Mouse (Mus musculus): ENCODE results near the gene Tmc4. TPM values are rescaled to one million over a fixed set of nuclear protein-coding genes. Genes with fewer than 3 reads are reported as not detected.

The Tmc4 gene
- polyA plus RNA-seq, 1 experiment = 16.4 TPM

DNA sequence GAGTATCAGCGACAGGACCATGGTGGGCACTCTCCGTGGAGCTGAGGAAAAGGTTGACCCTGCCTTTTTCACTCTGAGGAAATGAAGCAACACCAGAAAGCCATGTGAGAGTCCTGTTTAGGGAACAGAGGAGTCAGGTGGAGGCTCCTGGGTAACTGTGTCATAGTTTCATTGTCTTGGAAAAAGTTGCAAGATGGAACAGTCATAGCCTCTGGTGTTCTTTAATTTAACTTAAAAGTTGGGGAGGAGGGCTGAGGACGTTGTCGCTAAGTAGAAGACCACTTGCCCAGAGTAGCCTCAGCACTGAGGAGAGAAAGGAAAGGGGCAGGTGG lies 61.3 kb downstream of the Tmc4 start, which contains the start of gene Oscar:
Gene Oscar (minus strand): TSS at position 101 of the 332 bp plus-strand sequence.
- H3K9ac ChIP-seq (ENCODE audit: low read depth, poor library complexity, severe bottlenecking) = 0 out of 2 replicates have a peak within 1 kb of the TSS, but pooled peaks have one; percentile 84
- TF ChIP-seq CTCF (IDR thresholded peaks at IDR 0.05; ENCODE audit: low read depth, low read length) (no peak), POLR2A (IDR thresholded peaks at IDR 0.05; ENCODE audit: insufficient read depth, low read length) (no peak), EP300 (IDR thresholded peaks at IDR 0.05; ENCODE audit: insufficient read depth, low read depth, low read length) (no peak)
- no peaks in the 10 kb centered on the region for H3K4me1 ChIP-seq (ENCODE audit: control insufficient read depth, insufficient read depth, low read length)
- H3K27me3 ChIP-seq (ENCODE audit: control insufficient read depth, insufficient read depth, low read length, poor library complexity, severe bottlenecking) = no peaks in the 10 kb centered on the region
- no peaks in the 10 kb centered on the region for H3K9me3 ChIP-seq (replicated peaks; ENCODE audit: control insufficient read depth, insufficient read depth, low read length, poor library complexity, severe bottlenecking)
- H3K36me3 ChIP-seq (ENCODE audit: control insufficient read depth, insufficient read depth, low read length, poor library complexity, severe bottlenecking) = peaks cover 13% of the 10 kb centered on the region; the same call in 1 of the 2 replicates
- H3K27ac ChIP-seq (ENCODE audit: insufficient read depth, low read length) = no peak within 1 kb of the TSS
- peak within 1 kb of the TSS; percentile 25; the same call in 1 of the 2 replicates for H3K4me3 ChIP-seq (ENCODE audit: low read depth, low read length)

Other genes with a start within 250 kb of the Tmc4 start
- gene Tarm1, start 174.9 kb downstream of the Tmc4 start, polyA plus RNA-seq (2011; ENCODE audit: insufficient read depth, insufficient read length, low read depth, missing spikeins) = 4.7 and 6.3 TPM in 2 replicates
- 0.37 TPM in 1 of 2 replicates, not detected in the other for gene Oscar, start 61.4 kb downstream of the Tmc4 start, polyA plus RNA-seq (2011; ENCODE audit: insufficient read depth, insufficient read length, low read depth, missing spikeins)
- 266 and 305 TPM in 2 replicates for gene Ndufa3, start 60.2 kb downstream of the Tmc4 start, polyA plus RNA-seq (2011; ENCODE audit: insufficient read depth, insufficient read length, low read depth, missing spikeins)
- gene Tfpt, start 47.6 kb downstream of the Tmc4 start, polyA plus RNA-seq (2011; ENCODE audit: insufficient read depth, insufficient read length, low read depth, missing spikeins) = 23.6 and 29.9 TPM in 2 replicates
- 67.3 and 80.1 TPM in 2 replicates for gene Prpf31, start 47.6 kb downstream of the Tmc4 start, polyA plus RNA-seq (2011; ENCODE audit: insufficient read depth, insufficient read length, low read depth, missing spikeins)
- 141 and 161 TPM in 2 replicates for gene Cnot3, start 32.3 kb downstream of the Tmc4 start, polyA plus RNA-seq (2011; ENCODE audit: insufficient read depth, insufficient read length, low read depth, missing spikeins)
- gene Leng1, start 11.7 kb downstream of the Tmc4 start, polyA plus RNA-seq (2011; ENCODE audit: insufficient read depth, insufficient read length, low read depth, missing spikeins) = 8.3 and 9.0 TPM in 2 replicates
- 60.6 and 64.6 TPM in 2 replicates for gene Tsen34, start 15.3 kb upstream of the Tmc4 start, polyA plus RNA-seq (2011; ENCODE audit: insufficient read depth, insufficient read length, low read depth, missing spikeins)
- 44.6 and 48.3 TPM in 2 replicates for gene Mboat7, start 16.0 kb upstream of the Tmc4 start, polyA plus RNA-seq (2011; ENCODE audit: insufficient read depth, insufficient read length, low read depth, missing spikeins)
- gene Rps9, start 26.4 kb upstream of the Tmc4 start, polyA plus RNA-seq (2011; ENCODE audit: insufficient read depth, insufficient read length, low read depth, missing spikeins) = 1,660 and 1,729 TPM in 2 replicates
- not detected in 2 replicates for gene Pirb, start 42.8 kb upstream of the Tmc4 start, polyA plus RNA-seq (2011; ENCODE audit: insufficient read depth, insufficient read length, low read depth, missing spikeins)
- not detected in 2 replicates for gene Gm15448, start 148.1 kb upstream of the Tmc4 start, polyA plus RNA-seq (2011; ENCODE audit: insufficient read depth, insufficient read length, low read depth, missing spikeins)
- not detected in 2 replicates for gene Pira2, start 167.5 kb upstream of the Tmc4 start, polyA plus RNA-seq (2011; ENCODE audit: insufficient read depth, insufficient read length, low read depth, missing spikeins)
- gene Gm14548, start 220.6 kb upstream of the Tmc4 start, polyA plus RNA-seq (2011; ENCODE audit: insufficient read depth, insufficient read length, low read depth, missing spikeins) = not detected in 2 replicates
- 0.24 TPM in 1 of 2 replicates, not detected in the other for gene Lilra6, start 237.9 kb upstream of the Tmc4 start, polyA plus RNA-seq (2011; ENCODE audit: insufficient read depth, insufficient read length, low read depth, missing spikeins)